Mouse (Mus musculus) central nervous system, embryonic 18 days (tissue): ENCODE data around the gene Zbp1. TPM values are rescaled to one million over a fixed set of nuclear protein-coding genes. Genes with fewer than 3 reads are reported as not detected.

Experiments
- polyA plus RNA-seq: library from polyadenylated mRNA; depleted of rRNA; stranded (reverse); fragments of >200 nt; gene quantifications from 2 replicates; pipeline ENCODE4 v1.2.3, GENCODE M21; 2012; rRNA removed

The Zbp1 gene
- polyA plus RNA-seq = 0.36 and 0.38 TPM in 2 replicates

GRCm38 (mm10) chr2:173218416-173219141, at the start of gene Zbp1:
Gene Zbp1 (minus strand): TSS chr2:173218923.

Other genes with a start within 250 kb of the Zbp1 start
- 1.5 and 1.9 TPM in 2 replicates for gene Spo11, start 241.2 kb downstream of the Zbp1 start, polyA plus RNA-seq
- 127 and 138 TPM in 2 replicates for gene Rae1, start 218.8 kb downstream of the Zbp1 start, polyA plus RNA-seq
- gene Rbm38, start 198.4 kb downstream of the Zbp1 start, polyA plus RNA-seq = 15.3 and 20.8 TPM in 2 replicates
- not detected in 2 replicates for gene Ctcfl, start 99.4 kb downstream of the Zbp1 start, polyA plus RNA-seq
- gene Pck1, start 65.9 kb downstream of the Zbp1 start, polyA plus RNA-seq = 0.03 TPM in 1 of 2 replicates, not detected in the other
- 17.0 and 19.2 TPM in 2 replicates for gene Pmepa1, start 57.6 kb upstream of the Zbp1 start, polyA plus RNA-seq